Mouse (Mus musculus) heart, embryonic 11.5 days (tissue): ENCODE measurements around the gene Ankrd2. TPM values are rescaled to one million over a fixed set of nuclear protein-coding genes. Genes with fewer than 3 reads are reported as not detected.

Experiments used
- ATAC-seq: fragments of 200-750 bp; cut with Nextera tagmentation; replicated peaks from 2 replicates; pipeline ENCODE4 v1.8.0; 2017; ENCODE audit warnings: moderate library complexity; ENCODE audit not compliant: insufficient number of reproducible peaks, low FRiP score, low TSS enrichment
- H3K27ac ChIP-seq: fragments of 300-500 bp; sonication (generic); 2 replicates; pipeline ENCODE4 v1.5.1; 2014; ENCODE audit warnings: mild to moderate bottlenecking, low read depth, low read length
- H3K27me3 ChIP-seq: fragments of 300-500 bp; sonication (generic); 2 replicates; pipeline ENCODE4 v1.6.1; 2014; ENCODE audit warnings: mild to moderate bottlenecking, low read length, mixed read lengths; ENCODE audit not compliant: control insufficient read depth, insufficient read depth
- H3K36me3 ChIP-seq: fragments of 300-500 bp; sonication (generic); 2 replicates; pipeline ENCODE4 v1.6.1; 2014; ENCODE audit warnings: mild to moderate bottlenecking, low read length, moderate library complexity, mixed read lengths; ENCODE audit not compliant: control insufficient read depth, insufficient read depth
- H3K4me1 ChIP-seq: fragments of 300-500 bp; sonication (generic); 2 replicates; pipeline ENCODE4 v1.6.1; 2014; ENCODE audit warnings: low read length; ENCODE audit not compliant: control insufficient read depth, insufficient read depth
- H3K4me2 ChIP-seq: fragments of 300-500 bp; sonication (generic); 2 replicates; pipeline ENCODE4 v1.6.1; 2014; ENCODE audit warnings: mild to moderate bottlenecking, moderate library complexity
- H3K4me3 ChIP-seq: fragments of 300-500 bp; sonication (generic); 2 replicates; pipeline ENCODE4 v1.5.1; 2014; ENCODE audit warnings: low read depth, low read length
- H3K9ac ChIP-seq: fragments of 300-500 bp; sonication (generic); 2 replicates; pipeline ENCODE4 v1.6.1; 2014; ENCODE audit warnings: mild to moderate bottlenecking, low read depth, low read length, moderate library complexity
- H3K9me3 ChIP-seq: fragments of 300-500 bp; sonication (generic); replicated peaks from 2 replicates; pipeline ENCODE4 v1.6.1; 2016; ENCODE audit warnings: low read length; ENCODE audit not compliant: control insufficient read depth
- WGBS: fragments of 180-500 bp; shearing (Covaris S2); extraction: QIAGEN DNeasy Blood & Tissue Kit; methylation state at CpG from one replicate; pipeline ENCODE4 v1.1.7; 2014; ENCODE audit not compliant: insufficient replicate concordance; 5-methylcytosine and 5-hydroxymethylcytosine counted together
- polyA plus RNA-seq: library from polyadenylated mRNA; unstranded; fragments of >200 nt; fragmentation: Nextera tagmentation; extraction: Ambion mirVana; gene quantifications from 2 replicates; pipeline ENCODE4 v1.2.1, GENCODE M21; 2014

Ankrd2 gene
- polyA plus RNA-seq, 1 experiment from 2014 or later = not detected

DNA sequence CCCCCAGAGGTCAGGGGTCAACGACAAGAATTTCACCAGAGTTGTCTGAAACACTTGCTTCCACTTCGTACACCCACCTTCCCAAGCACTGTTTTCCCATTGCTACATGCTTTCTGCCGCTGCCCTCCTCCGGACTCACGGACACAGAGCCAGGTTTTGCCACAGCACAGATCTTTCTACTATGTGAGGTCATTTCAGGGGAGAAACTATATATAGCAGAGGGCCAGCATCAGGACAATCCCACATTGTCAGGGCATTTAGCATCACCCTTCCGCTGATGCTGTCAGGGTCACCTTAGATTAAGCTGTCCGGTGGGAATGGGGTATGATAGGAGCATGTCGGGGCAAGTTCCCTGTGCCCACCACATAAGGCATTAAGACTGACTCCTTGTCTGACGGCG lies 38.7 kb upstream of the Ankrd2 start:
- Histone ChIP-seq H3K27ac (peak overlapping the region; percentile 73), H3K4me1 (peaks cover 49% of the 10 kb centered on the region)
- no peak for ATAC-seq

DNA sequence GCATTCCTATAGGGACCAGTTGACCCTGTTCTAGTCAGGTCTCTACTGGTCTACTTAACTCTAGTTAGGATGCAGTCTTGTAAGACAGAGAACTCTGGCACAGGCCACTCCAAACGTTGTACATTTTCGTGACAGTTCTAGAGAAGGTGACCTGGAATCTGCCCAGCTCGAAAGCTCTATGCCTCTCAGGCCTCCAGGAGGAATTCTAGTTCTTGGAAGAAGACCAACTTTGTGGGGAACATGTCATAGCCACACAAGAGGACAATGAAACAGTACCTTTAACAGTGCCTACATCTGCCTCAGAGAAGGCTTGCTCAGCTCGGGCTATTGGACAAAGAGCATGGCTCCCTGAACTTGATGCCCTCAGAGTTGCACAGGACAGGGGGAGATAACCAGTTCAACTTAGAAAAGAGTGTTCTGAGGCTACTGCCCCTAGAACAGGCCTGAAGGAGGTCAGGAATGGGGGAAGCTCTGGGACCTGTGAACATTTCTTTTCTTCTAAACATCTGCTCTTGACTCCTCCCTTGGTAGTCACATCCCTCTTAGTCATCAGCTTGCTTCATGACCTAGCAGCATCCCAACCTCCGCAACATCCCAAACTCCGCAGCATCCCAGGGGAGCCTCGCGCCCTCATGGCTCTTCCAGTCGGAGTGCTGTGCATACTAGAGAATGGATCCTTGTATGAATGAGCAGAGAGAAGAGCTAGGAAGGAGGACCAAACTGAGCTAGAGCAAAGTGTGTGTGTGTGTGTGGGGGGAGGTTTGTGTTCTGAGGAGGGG lies 36.8 kb upstream of the Ankrd2 start:
- no peak for ATAC-seq
- Histone ChIP-seq H3K4me2 (no peak overlapping the region), H3K27ac (no peak overlapping the region), H3K4me3 (no peak overlapping the region), H3K9me3 (no peaks in the 10 kb centered on the region), H3K27me3 (no peaks in the 10 kb centered on the region), H3K9ac (0 out of 2 replicates have a peak overlapping the region, but pooled peaks have one; percentile 6), H3K36me3 (no peaks in the 10 kb centered on the region), H3K4me1 (peaks cover 47% of the 10 kb centered on the region)
- 82% methylated on average over 9 of the region's 9 CpGs for WGBS

More for the DNA sequence above, 38.7 kb upstream of the Ankrd2 start:
- Histone ChIP-seq H3K27me3 (no peaks in the 10 kb centered on the region), H3K4me2 (no peak overlapping the region; the same call in 1 of the 2 replicates), H3K4me3 (no peak overlapping the region), H3K9ac (no peak overlapping the region), H3K9me3 (no peaks in the 10 kb centered on the region), H3K36me3 (no peaks in the 10 kb centered on the region)
- 54% methylated on average over 10 of the region's 10 CpGs for WGBS

DNA sequence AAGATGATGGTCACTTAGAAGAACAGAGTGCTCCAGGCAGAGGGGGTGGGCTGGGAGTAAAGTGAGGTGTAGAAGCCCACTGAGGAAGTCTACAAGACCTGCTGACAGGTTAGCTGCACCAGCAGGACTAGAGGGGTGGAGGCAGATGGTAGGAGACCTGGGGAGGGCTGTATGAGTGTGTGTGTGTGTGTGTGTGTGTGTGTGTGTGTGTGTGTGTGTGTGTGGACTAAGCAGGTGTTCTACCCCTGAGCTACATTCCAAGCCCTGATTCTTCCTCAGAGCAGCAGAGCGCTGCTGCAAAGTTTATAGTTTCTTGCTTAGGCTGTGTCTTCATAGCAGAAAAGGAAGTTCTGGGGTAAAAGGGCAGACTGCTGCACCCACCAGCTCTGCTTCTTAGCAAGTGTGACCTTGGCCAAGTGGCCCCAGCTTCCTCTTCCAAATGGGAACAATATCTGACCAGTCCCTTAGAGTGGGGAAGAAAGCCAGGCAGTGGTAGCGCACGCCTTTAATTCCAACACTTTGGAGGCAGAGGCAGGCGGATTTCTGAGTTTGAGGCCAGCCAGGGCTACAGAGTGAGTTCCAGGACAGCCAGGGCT lies 36.0 kb upstream of the Ankrd2 start:
- H3K4me1 ChIP-seq = peaks cover 55% of the 10 kb centered on the region

DNA sequence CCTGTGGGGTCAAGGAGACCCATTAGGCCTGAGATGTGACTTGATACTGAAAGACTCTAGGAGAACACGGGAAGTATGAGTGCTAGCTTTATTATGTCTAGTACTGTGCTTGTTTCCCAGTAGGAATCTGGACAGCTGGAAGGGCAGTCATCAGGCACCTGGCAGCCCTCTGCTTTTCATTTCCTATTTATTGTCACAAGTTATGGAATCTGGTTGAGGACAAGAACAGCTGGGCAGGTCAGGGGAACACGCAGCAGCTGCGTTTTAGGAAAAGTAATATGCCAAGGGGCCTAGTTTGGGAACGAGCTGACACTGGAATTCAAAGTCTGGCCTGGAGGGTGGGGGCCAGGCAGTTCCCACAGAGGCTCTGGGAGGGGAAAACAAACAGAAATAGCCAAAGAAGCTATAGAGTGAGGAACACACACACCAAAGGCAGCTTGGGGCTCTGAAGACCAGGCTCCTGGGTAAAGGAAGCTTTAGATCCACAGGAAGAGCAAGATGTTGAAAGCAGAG lies 35.3 kb upstream of the Ankrd2 start:
- 48% methylated on average over 4 of the region's 4 CpGs for WGBS
- no peaks in the 10 kb centered on the region for H3K9me3 ChIP-seq
- no peak overlapping the region; the same call in 1 of the 2 replicates for H3K9ac ChIP-seq
- peak overlapping the region; percentile 52; the same call in 1 of the 2 replicates for H3K27ac ChIP-seq
- H3K27me3 ChIP-seq = no peaks in the 10 kb centered on the region
- H3K36me3 ChIP-seq = no peaks in the 10 kb centered on the region
- H3K4me2 ChIP-seq = no peak overlapping the region
- H3K4me3 ChIP-seq = no peak overlapping the region
- peaks cover 58% of the 10 kb centered on the region for H3K4me1 ChIP-seq
- ATAC-seq = no peak

More for the DNA sequence above, 36.0 kb upstream of the Ankrd2 start:
- Histone ChIP-seq H3K9me3 (no peaks in the 10 kb centered on the region), H3K27me3 (no peaks in the 10 kb centered on the region), H3K27ac (no peak overlapping the region), H3K4me3 (no peak overlapping the region), H3K36me3 (no peaks in the 10 kb centered on the region), H3K9ac (peak overlapping the region; percentile 6; the same call in 1 of the 2 replicates), H3K4me2 (no peak overlapping the region)
- no peak for ATAC-seq
- 84% methylated on average over 4 of the region's 4 CpGs for WGBS

DNA sequence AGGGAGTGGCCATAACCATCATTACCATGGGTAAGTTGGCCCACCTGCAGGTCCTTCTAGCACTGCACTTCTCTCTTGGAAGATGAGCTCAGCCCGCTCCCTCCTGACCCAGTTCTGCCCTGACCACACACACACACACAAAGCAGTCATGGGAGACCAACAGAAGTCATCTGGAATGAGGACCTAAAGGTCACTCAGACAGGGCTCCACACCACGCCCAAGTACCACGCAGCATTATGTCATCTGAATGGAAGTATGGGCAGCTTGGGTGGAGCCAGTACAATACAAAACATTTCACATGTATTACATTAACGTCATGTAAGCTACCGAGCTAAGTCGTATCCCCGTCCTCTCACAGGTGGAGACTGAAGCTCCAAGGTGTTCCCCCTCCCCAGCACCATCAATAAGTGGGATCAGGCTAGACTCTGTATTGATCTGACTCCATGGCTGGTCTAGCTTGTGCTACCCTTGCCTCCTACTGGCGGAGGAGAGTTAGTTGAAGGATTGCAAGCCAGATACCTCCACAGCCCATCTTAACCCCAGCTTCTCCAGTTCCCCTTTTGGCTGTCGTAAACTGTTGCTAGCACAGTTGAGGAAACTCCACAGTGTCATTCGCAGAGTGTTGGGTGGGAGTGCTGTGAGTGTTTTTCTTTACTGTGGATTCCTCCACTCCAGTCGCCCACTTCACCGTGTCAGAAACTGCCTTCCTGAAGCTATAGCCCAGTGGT lies 34.4 kb upstream of the Ankrd2 start:
- H3K4me2 ChIP-seq = no peak overlapping the region
- no peaks in the 10 kb centered on the region for H3K27me3 ChIP-seq
- H3K4me3 ChIP-seq = no peak overlapping the region
- peaks cover 58% of the 10 kb centered on the region for H3K4me1 ChIP-seq
- H3K9me3 ChIP-seq = no peaks in the 10 kb centered on the region
- no peak overlapping the region for H3K9ac ChIP-seq
- no peak overlapping the region for H3K27ac ChIP-seq
- 90% methylated on average over 12 of the region's 12 CpGs for WGBS
- ATAC-seq = no peak
- H3K36me3 ChIP-seq = no peaks in the 10 kb centered on the region

DNA sequence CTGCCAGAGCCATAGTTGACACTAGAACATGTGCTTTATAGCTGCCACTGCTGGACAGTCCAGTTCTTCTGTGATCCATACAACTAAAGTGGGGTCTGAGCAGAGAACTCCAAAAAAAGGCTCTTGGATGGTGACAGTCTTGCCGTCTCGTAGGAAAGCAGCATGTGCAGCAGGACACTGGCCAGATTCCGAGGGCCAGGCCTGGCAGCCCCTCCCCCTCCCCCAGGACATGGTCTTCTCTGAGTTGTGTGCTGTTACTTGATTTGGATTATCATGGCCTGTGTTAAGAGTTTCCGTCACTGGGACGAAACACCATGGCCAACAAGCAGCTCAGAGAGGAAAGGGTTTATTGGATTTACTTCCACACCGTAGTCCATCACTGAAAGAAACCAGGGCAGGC lies 31.5 kb upstream of the Ankrd2 start:
- 34% methylated on average over 6 of the region's 6 CpGs for WGBS
- Histone ChIP-seq H3K4me3 (no peak overlapping the region), H3K9me3 (no peaks in the 10 kb centered on the region), H3K27me3 (no peaks in the 10 kb centered on the region), H3K9ac (no peak overlapping the region), H3K4me1 (peaks cover 64% of the 10 kb centered on the region), H3K36me3 (no peaks in the 10 kb centered on the region), H3K27ac (no peak overlapping the region), H3K4me2 (no peak overlapping the region)
- no peak for ATAC-seq

DNA sequence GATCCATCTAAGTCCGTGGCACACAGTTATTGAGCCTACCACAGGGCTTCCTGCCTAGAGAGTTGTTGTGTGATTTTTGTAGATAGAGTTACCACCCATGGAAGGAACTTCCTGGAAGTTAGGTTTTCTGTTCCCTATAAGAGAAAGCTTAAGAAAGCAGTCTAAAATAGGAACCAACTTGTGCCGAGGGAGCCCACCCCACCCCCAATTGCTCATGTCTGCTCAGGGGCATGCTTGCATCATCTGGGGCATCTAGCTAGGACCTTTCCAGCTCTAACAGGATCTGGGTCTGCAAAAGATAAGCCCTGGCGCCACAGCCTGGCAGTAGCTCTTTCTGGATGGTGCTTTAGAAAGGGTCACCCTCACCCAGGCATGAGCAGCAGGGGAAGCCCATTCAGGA lies 30.2 kb upstream of the Ankrd2 start:
- H3K9me3 ChIP-seq = no peaks in the 10 kb centered on the region
- ATAC-seq = no peak
- WGBS = 49% methylated on average over 3 of the region's 3 CpGs
- H3K36me3 ChIP-seq = no peaks in the 10 kb centered on the region
- no peak overlapping the region for H3K9ac ChIP-seq
- no peak overlapping the region for H3K4me2 ChIP-seq
- no peaks in the 10 kb centered on the region for H3K27me3 ChIP-seq
- no peak overlapping the region for H3K4me3 ChIP-seq
- H3K27ac ChIP-seq = no peak overlapping the region
- H3K4me1 ChIP-seq = peaks cover 52% of the 10 kb centered on the region

DNA sequence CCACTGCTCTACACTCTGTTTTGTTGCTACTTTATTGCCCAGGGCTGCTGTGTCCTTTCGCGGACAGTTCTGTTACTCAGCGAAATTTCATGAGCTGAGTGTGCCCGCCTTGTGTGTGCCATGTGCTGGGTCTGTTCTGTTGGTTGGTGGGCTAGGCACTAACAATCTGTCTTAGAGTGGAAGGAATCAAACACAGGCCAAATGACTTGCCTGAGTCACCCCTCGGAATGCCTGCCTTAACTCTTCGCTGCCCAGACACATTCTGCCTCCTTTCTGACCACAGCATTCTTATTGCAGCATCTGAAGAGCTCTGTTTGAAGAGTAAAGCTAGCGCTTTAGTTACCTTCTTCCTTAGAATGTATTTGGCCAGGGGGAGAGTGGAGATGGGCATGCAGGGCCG lies 29.2 kb upstream of the Ankrd2 start:
- no peaks in the 10 kb centered on the region for H3K9me3 ChIP-seq
- H3K36me3 ChIP-seq = no peaks in the 10 kb centered on the region
- no peak overlapping the region for H3K9ac ChIP-seq
- H3K27me3 ChIP-seq = no peaks in the 10 kb centered on the region
- no peak overlapping the region for H3K4me3 ChIP-seq
- peaks cover 45% of the 10 kb centered on the region for H3K4me1 ChIP-seq
- ATAC-seq = no peak
- 66% methylated on average over 8 of the region's 8 CpGs for WGBS
- no peak overlapping the region for H3K27ac ChIP-seq
- H3K4me2 ChIP-seq = no peak overlapping the region
